Mouse (Mus musculus): Measurements from ENCODE around the gene Pgc. TPM values are rescaled to one million over a fixed set of nuclear protein-coding genes. Genes with fewer than 3 reads are reported as not detected.

Gene Pgc
- polyA plus RNA-seq (2014; fragmentation: Illumina TruSeq; extraction: RNeasy Lipid Tissue Mini Kit (QIAGEN cat#74804)), result not detected

DNA sequence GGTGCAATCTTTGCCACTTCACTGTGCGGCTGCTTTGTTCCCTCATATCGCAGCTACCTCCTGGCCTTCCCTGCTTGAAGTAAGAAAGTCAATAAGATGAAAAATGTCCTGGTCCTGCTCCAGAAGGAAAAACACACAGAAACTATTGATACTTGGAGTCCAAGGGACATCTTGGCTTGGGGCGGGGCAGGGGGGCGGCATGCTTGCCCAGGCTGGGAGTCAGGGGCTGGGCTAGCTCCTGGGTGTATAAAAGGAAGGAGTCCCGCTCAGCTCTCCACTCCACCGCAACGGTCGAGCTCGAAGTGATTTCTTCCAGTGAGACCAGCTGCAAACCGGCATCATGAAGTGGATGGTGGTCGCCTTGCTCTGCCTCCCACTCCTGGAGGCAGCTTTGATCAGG is at the start of gene Pgc:
Gene Pgc, plus strand, starts transcription at position 277 of the 400 bp plus-strand sequence.

DNA sequence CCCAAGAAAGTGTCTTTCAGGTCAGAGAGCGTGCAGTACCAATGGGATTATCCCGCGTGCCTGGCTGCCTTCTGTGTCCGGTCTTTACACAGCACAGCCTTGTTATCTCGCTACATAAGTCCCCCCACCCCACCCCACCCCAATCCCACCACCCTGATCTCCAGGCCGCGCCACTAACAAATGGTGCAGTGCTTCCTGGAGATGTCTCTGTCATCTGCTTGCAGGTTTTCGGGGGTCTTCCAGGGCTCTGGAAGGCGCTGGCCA is 38.4 kb upstream of the Pgc start, which contains the start of gene Tomm6:
Gene Tomm6, minus strand, starts transcription at position 43 of the 264 bp plus-strand sequence.

DNA sequence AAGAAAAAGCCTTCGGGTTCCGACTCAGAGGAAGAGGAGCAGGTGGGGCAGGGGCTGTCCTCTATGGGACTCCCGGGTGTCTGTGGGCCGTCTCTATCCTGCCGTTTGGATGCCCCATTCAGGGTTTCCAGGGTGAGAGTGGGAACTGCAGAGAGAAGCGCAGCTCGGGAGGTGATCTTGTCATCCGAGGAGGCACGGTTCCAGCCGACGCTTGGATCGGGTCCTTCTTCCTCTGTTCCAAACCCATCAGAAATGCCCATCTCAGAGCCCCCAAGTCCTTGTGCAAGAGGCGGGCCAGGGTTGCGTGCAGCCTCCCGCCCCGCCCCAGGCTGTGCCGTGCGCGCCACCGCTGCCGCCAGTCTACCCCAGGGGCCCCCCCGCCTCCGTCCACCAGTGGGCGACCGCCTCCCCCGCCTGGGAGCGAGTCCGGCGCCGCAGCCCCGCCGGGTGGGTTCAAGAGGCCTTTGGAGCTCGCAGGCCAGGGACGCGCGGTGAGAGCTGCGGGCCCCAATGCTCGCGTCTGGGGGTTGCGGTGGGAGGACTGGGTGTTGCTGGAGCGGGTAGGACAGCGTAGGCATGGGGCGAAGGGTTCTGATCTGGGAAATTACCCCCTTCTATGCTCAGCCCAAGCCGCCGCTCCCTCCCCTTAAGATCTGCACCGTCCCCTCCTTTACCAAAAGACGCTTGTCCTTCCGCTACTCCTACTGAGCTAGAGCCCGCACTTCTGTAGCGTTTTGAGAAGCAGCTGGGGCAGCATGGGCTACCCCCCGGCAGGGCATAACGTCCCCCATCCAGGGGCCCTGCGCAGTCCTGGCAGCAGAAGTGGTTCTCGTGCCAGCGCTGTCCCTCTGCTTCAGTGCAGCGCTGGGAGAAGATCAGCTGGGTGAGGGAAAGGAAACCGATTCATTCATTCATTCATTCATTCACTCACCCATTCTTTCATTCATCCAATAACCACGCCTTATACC is 37.8 kb upstream of the Pgc start, which contains the start of gene Frs3:
Gene Frs3, plus strand, starts transcription at position 423 of the 968 bp plus-strand sequence.

DNA sequence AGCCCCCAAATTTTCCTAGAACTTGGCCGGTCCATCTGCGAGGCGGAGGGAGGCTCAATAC is 32.4 kb upstream of the Pgc start, which contains the start of gene Gm21981:
Gene Gm21981, minus strand, starts transcription at position 14 of the 61 bp plus-strand sequence.

DNA sequence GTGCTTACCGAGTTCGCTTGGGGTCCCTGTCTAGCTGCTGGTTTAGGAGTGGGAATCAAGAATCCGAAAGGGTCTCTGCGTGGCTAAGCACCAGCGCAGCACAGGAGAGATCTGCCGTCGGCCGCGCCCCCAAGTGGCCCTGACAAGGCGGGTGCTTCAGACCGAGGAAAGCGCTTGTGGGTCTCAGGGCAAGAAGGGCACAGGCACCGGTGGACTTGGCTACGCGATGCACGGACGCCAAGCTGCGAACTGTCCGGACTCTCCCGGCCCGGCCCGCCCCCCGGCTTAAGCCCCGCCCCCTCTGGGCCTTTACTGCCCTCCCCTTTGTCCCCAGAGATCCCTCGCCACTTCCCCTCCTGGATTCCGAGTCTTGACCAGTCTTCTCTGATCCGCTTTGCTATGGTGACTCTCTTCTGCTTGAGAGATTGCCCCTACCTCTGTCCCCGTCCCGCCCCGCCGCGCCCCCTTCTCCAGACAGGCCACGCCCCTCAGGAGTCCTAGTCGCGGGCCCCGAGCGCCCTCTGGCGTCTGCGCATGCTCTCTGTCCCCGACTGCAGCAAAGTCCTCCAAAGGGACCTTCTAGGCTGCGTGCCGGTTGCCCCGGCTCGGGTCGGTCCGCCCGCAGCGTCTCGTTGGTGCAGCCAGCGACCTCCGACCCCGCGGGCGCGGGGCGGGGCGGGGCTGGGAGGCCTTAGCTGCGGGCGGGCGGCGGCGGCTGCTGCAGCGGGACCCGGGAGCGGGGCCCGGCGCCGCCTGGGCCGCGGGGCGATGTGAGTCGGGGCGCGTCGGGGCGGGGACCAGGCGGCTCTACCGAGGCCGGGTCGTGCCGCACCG is 31.9 kb upstream of the Pgc start, which contains the start of gene Prickle4:
Gene Prickle4, minus strand, starts transcription at position 234 of the 834 bp plus-strand sequence.

DNA sequence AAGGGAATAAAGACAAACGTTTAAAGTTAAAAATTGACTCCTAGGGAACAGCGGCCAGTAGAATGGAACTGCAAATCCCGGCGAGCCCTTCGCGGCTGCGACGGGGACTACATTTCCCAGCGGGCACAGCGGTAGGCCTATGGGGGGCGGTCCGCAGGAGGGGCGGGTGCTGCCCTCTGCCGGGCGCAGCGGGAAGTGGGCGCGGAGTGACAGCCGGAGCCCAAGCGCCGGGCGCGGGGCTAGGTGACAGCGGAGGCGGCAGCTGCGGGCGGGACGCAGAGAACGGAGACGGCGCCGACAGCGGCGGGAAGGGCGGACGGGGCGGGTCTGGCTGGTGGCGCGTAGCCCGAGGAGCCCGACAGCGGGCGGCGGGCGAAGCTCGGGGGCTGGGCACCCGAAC is 10.2 kb downstream of the Pgc start, which contains the start of gene Tfeb:
Gene Tfeb, plus strand, starts transcription at position 175 of the 400 bp plus-strand sequence.

Other genes starting within 250 kb of the Pgc start
- gene Taf8, start 224.6 kb upstream of the Pgc start, polyA plus RNA-seq (2014; fragmentation: Illumina TruSeq; extraction: RNeasy Lipid Tissue Mini Kit (QIAGEN cat#74804)), result 5.6 TPM
- gene Ccnd3, start 221.8 kb upstream of the Pgc start, polyA plus RNA-seq (2014; fragmentation: Illumina TruSeq; extraction: RNeasy Lipid Tissue Mini Kit (QIAGEN cat#74804)), result 3.6 TPM
- 1.9 TPM for gene Bysl, start 115.3 kb upstream of the Pgc start, polyA plus RNA-seq (2014; fragmentation: Illumina TruSeq; extraction: RNeasy Lipid Tissue Mini Kit (QIAGEN cat#74804))
- 11.3 TPM for gene Med20, start 115.3 kb upstream of the Pgc start, polyA plus RNA-seq (2014; fragmentation: Illumina TruSeq; extraction: RNeasy Lipid Tissue Mini Kit (QIAGEN cat#74804))
- 0.66 TPM for gene Gm20517, start 115.3 kb upstream of the Pgc start, polyA plus RNA-seq (2014; fragmentation: Illumina TruSeq; extraction: RNeasy Lipid Tissue Mini Kit (QIAGEN cat#74804))
- 7.5 TPM for gene Usp49, start 96.2 kb upstream of the Pgc start, polyA plus RNA-seq (2014; fragmentation: Illumina TruSeq; extraction: RNeasy Lipid Tissue Mini Kit (QIAGEN cat#74804))
- 13.8 TPM for gene Tomm6, start 38.5 kb upstream of the Pgc start, polyA plus RNA-seq (2014; fragmentation: Illumina TruSeq; extraction: RNeasy Lipid Tissue Mini Kit (QIAGEN cat#74804))
- gene Frs3, start 37.8 kb upstream of the Pgc start, polyA plus RNA-seq (2014; fragmentation: Illumina TruSeq; extraction: RNeasy Lipid Tissue Mini Kit (QIAGEN cat#74804)), result 0.54 TPM
- gene Gm21981, start 32.4 kb upstream of the Pgc start, polyA plus RNA-seq (2014; fragmentation: Illumina TruSeq; extraction: RNeasy Lipid Tissue Mini Kit (QIAGEN cat#74804)), result not detected
- gene Prickle4, start 32.1 kb upstream of the Pgc start, polyA plus RNA-seq (2014; fragmentation: Illumina TruSeq; extraction: RNeasy Lipid Tissue Mini Kit (QIAGEN cat#74804)), result not detected
- gene Tfeb, start 10.2 kb downstream of the Pgc start, polyA plus RNA-seq (2014; fragmentation: Illumina TruSeq; extraction: RNeasy Lipid Tissue Mini Kit (QIAGEN cat#74804)), result not detected
- gene Mdfi, start 107.8 kb downstream of the Pgc start, polyA plus RNA-seq (2014; fragmentation: Illumina TruSeq; extraction: RNeasy Lipid Tissue Mini Kit (QIAGEN cat#74804)), result not detected
- gene Foxp4, start 197.8 kb downstream of the Pgc start, polyA plus RNA-seq (2014; fragmentation: Illumina TruSeq; extraction: RNeasy Lipid Tissue Mini Kit (QIAGEN cat#74804)), result 0.20 TPM